Mouse (Mus musculus): ENCODE results near the gene Cdk11b. TPM values are rescaled to one million over a fixed set of nuclear protein-coding genes. Genes with fewer than 3 reads are reported as not detected.
"Not testable (repeated sequence)": the region's sequence is repeated elsewhere in the genome, so short reads cannot be mapped to it uniquely, and the experiment has no call there.

Gene Cdk11b
- polyA plus RNA-seq, 1 experiment from 2014 or later = 20.3 TPM

- H3K27ac ChIP-seq (ENCODE audit: low read length) = no peak overlapping the region
- H3K27me3 ChIP-seq (ENCODE audit: control insufficient read depth, insufficient read depth, low read depth, low read length) = no peaks in the 10 kb centered on the region
- H3K4me1 ChIP-seq (ENCODE audit: control insufficient read depth, low read depth, low read length) = no peaks in the 10 kb centered on the region
- no peak overlapping the region for H3K4me3 ChIP-seq (ENCODE audit: low read depth, low read length)
- H3K36me3 ChIP-seq (ENCODE audit: control insufficient read depth, insufficient read depth) = peaks cover 49% of the 10 kb centered on the region
- no peaks in the 10 kb centered on the region for H3K9me3 ChIP-seq (replicated peaks; ENCODE audit: control insufficient read depth, low read length)
- H3K9ac ChIP-seq (ENCODE audit: low read depth, low read length) = no peak overlapping the region
- H3K4me2 ChIP-seq (ENCODE audit: low read depth, low read length) = no peak overlapping the region
- ATAC-seq (ENCODE audit: low read depth) = no peak
Observed at GRCm38 (mm10) chr4:155635766-155636499, 11.3 kb downstream of the Cdk11b start.

- Histone ChIP-seq H3K36me3 (ENCODE audit: control insufficient read depth, insufficient read depth) (peaks cover 58% of the 10 kb centered on the region), H3K27ac (ENCODE audit: low read length) (no peak overlapping the region), H3K4me1 (ENCODE audit: control insufficient read depth, low read depth, low read length) (no peaks in the 10 kb centered on the region), H3K4me2 (ENCODE audit: low read depth, low read length) (no peak overlapping the region), H3K9me3 (replicated peaks; ENCODE audit: control insufficient read depth, low read length) (no peaks in the 10 kb centered on the region), H3K4me3 (ENCODE audit: low read depth, low read length) (no peak overlapping the region), H3K9ac (ENCODE audit: low read depth, low read length) (no peak overlapping the region), H3K27me3 (ENCODE audit: control insufficient read depth, insufficient read depth, low read depth, low read length) (no peaks in the 10 kb centered on the region)
- ATAC-seq (ENCODE audit: low read depth) = no peak
- WGBS (ENCODE audit: insufficient replicate concordance) = 91% methylated on average over 1 of the region's 1 CpGs
Observed at GRCm38 (mm10) chr4:155643531-155643930, 18.9 kb downstream of the Cdk11b start.

- WGBS (ENCODE audit: insufficient replicate concordance) = 85% methylated on average over 2 of the region's 2 CpGs
- H3K36me3 ChIP-seq (ENCODE audit: control insufficient read depth, insufficient read depth) = peaks cover 63% of the 10 kb centered on the region
- not testable (repeated sequence) for H3K27me3 ChIP-seq (ENCODE audit: control insufficient read depth, insufficient read depth, low read depth, low read length); H3K4me3 ChIP-seq (ENCODE audit: low read depth, low read length); H3K4me2 ChIP-seq (ENCODE audit: low read depth, low read length); H3K4me1 ChIP-seq (ENCODE audit: control insufficient read depth, low read depth, low read length); H3K9ac ChIP-seq (ENCODE audit: low read depth, low read length); H3K9me3 ChIP-seq (replicated peaks; ENCODE audit: control insufficient read depth, low read length); H3K27ac ChIP-seq (ENCODE audit: low read length); ATAC-seq (ENCODE audit: low read depth)
Observed at GRCm38 (mm10) chr4:155645308-155645707, 20.7 kb downstream of the Cdk11b start, which contains the start of gene Gm10563. TSS of gene Gm10563 (minus strand) at chr4:155645408.

GRCm38 (mm10) chr4:155645721-155646120 lies 21.1 kb downstream of the Cdk11b start:
- no peaks in the 10 kb centered on the region for H3K27me3 ChIP-seq (ENCODE audit: control insufficient read depth, insufficient read depth, low read depth, low read length)
- H3K36me3 ChIP-seq (ENCODE audit: control insufficient read depth, insufficient read depth) = peaks cover 59% of the 10 kb centered on the region
- no peak overlapping the region for H3K4me2 ChIP-seq (ENCODE audit: low read depth, low read length)
- no peaks in the 10 kb centered on the region for H3K4me1 ChIP-seq (ENCODE audit: control insufficient read depth, low read depth, low read length)
- 75% methylated on average over 5 of the region's 5 CpGs for WGBS (ENCODE audit: insufficient replicate concordance)
- no peak overlapping the region for H3K9ac ChIP-seq (ENCODE audit: low read depth, low read length)
- no peak overlapping the region for H3K27ac ChIP-seq (ENCODE audit: low read length)
- H3K4me3 ChIP-seq (ENCODE audit: low read depth, low read length) = no peak overlapping the region
- H3K9me3 ChIP-seq (replicated peaks; ENCODE audit: control insufficient read depth, low read length) = no peaks in the 10 kb centered on the region
- ATAC-seq (ENCODE audit: low read depth) = no peak

GRCm38 (mm10) chr4:155649355-155649754 lies 24.7 kb downstream of the Cdk11b start:
- ATAC-seq (ENCODE audit: low read depth) = no peak
- no peaks in the 10 kb centered on the region for H3K9me3 ChIP-seq (replicated peaks; ENCODE audit: control insufficient read depth, low read length)
- no peak overlapping the region for H3K27ac ChIP-seq (ENCODE audit: low read length)
- H3K4me1 ChIP-seq (ENCODE audit: control insufficient read depth, low read depth, low read length) = peaks cover 13% of the 10 kb centered on the region
- 80% methylated on average over 11 of the region's 11 CpGs for WGBS (ENCODE audit: insufficient replicate concordance)
- H3K4me2 ChIP-seq (ENCODE audit: low read depth, low read length) = no peak overlapping the region
- no peak overlapping the region for H3K4me3 ChIP-seq (ENCODE audit: low read depth, low read length)
- H3K36me3 ChIP-seq (ENCODE audit: control insufficient read depth, insufficient read depth) = peaks cover 32% of the 10 kb centered on the region
- peaks cover 32% of the 10 kb centered on the region for H3K27me3 ChIP-seq (ENCODE audit: control insufficient read depth, insufficient read depth, low read depth, low read length)
- H3K9ac ChIP-seq (ENCODE audit: low read depth, low read length) = no peak overlapping the region

DNA sequence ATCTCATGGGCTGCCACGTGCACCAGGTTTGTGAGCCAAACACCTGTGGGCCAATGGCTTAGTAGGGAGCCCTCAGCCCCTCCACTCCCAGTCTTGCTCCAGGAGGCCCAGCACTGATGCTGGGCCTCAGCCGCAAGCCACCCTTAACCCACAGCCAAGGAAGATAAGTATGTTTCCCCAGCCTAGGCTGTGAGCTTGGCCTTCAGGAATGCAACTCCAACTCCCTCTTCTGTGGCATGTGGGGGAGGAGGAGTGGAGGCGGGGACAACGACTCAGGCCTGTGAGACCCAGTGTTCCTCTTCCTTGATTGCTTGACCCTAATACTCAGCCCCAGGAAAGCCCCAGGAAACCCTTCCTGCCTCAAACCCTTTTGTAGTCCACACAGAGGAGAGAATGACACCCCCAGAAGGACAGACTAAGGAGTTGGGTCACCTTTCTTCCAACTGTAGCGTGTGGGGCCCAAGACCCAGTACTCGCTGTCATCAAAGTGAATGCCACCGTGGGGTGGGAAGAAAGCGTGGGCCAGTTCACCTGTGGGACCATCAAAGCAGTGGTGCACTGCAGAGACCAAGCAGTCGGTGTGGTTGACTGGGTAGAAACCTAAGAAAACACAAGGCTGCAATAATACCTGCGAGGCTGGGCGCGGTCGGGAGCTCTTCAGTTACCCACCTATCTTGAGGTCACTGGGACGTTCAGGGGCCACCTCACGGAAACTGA lies 27.1 kb downstream of the Cdk11b start:
- Histone ChIP-seq H3K9ac (ENCODE audit: low read depth, low read length) (no peak overlapping the region), H3K36me3 (ENCODE audit: control insufficient read depth, insufficient read depth) (peaks cover 32% of the 10 kb centered on the region)
- 56% methylated on average over 15 of the region's 15 CpGs for WGBS (ENCODE audit: insufficient replicate concordance)

DNA sequence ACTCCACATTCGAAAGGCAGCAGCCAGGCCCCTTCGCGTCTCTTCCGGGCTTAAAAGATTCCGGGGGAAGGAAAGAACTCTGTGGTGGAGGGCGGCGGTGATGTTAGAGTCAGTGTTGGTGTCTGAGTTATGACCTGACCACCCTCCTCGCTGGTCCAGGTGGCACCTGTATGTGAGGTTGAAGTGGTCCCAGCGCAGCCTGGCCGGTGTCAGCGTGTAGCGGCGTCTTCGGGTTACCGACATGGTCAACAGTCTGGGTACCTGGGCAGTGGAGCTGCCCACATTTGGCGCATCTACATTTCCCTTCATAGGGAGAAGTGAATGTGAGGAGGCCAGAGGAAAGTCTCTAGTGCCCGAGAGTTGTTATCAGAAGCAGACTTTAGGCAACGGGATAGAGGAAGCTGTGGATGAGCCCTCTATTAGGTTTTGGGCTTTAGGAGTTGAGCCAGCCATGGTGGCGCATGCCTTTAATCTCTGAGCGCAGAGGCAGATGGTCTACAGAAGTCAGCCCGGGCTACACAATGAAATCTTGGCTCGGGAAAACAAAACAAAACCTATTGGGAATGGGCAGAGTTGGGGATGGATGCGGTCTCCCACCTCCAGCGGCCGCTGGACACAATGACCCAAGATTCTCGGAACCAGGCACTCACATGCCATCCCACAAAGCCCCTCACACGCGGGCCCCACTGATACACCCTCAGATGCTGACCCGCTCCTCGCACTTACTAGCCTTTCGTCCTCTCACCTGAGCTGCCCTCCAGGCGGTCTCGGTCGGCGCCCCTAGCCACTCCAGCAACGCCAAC lies 27.8 kb downstream of the Cdk11b start:
- Histone ChIP-seq H3K36me3 (ENCODE audit: control insufficient read depth, insufficient read depth) (peaks cover 28% of the 10 kb centered on the region), H3K4me3 (ENCODE audit: low read depth, low read length) (peak overlapping the region; percentile 34), H3K4me1 (ENCODE audit: control insufficient read depth, low read depth, low read length) (peaks cover 22% of the 10 kb centered on the region), H3K9ac (ENCODE audit: low read depth, low read length) (no peak overlapping the region; the same call in 1 of the 2 replicates), H3K9me3 (replicated peaks; ENCODE audit: control insufficient read depth, low read length) (no peaks in the 10 kb centered on the region), H3K4me2 (ENCODE audit: low read depth, low read length) (peak overlapping the region; percentile 45), H3K27me3 (ENCODE audit: control insufficient read depth, insufficient read depth, low read depth, low read length) (peaks cover 45% of the 10 kb centered on the region), H3K27ac (ENCODE audit: low read length) (no peak overlapping the region)
- no peak for ATAC-seq (ENCODE audit: low read depth)
- WGBS (ENCODE audit: insufficient replicate concordance) = 22% methylated on average over 36 of the region's 36 CpGs

More for the DNA sequence above, 27.1 kb downstream of the Cdk11b start:
- ATAC-seq (ENCODE audit: low read depth) = 0 out of 2 replicates have a peak, but pooled peaks have one; percentile 6
- Histone ChIP-seq H3K4me3 (ENCODE audit: low read depth, low read length) (no peak overlapping the region), H3K4me1 (ENCODE audit: control insufficient read depth, low read depth, low read length) (peaks cover 22% of the 10 kb centered on the region), H3K4me2 (ENCODE audit: low read depth, low read length) (no peak overlapping the region), H3K27ac (ENCODE audit: low read length) (no peak overlapping the region), H3K9me3 (replicated peaks; ENCODE audit: control insufficient read depth, low read length) (no peaks in the 10 kb centered on the region), H3K27me3 (ENCODE audit: control insufficient read depth, insufficient read depth, low read depth, low read length) (peaks cover 45% of the 10 kb centered on the region)

GRCm38 (mm10) chr4:155653086-155653450 lies 28.4 kb downstream of the Cdk11b start, which contains the start of gene Mmp23:
TSS of gene Mmp23 (minus strand) at chr4:155653384.
- no peak within 1 kb of the TSS for H3K27ac ChIP-seq (ENCODE audit: low read length)
- no peak within 1 kb of the TSS; the same call in 1 of the 2 replicates for H3K9ac ChIP-seq (ENCODE audit: low read depth, low read length)
- peaks cover 22% of the 10 kb centered on the region for H3K36me3 ChIP-seq (ENCODE audit: control insufficient read depth, insufficient read depth)
- no peak for ATAC-seq (ENCODE audit: low read depth)
- peaks cover 22% of the 10 kb centered on the region for H3K4me1 ChIP-seq (ENCODE audit: control insufficient read depth, low read depth, low read length)
- peak within 1 kb of the TSS; percentile 51 for H3K4me3 ChIP-seq (ENCODE audit: low read depth, low read length)
- H3K9me3 ChIP-seq (replicated peaks; ENCODE audit: control insufficient read depth, low read length) = no peaks in the 10 kb centered on the region
- H3K27me3 ChIP-seq (ENCODE audit: control insufficient read depth, insufficient read depth, low read depth, low read length) = peaks cover 45% of the 10 kb centered on the region
- WGBS (ENCODE audit: insufficient replicate concordance) = 1% methylated on average over 33 of the region's 33 CpGs
- peak within 1 kb of the TSS; percentile 59 for H3K4me2 ChIP-seq (ENCODE audit: low read depth, low read length)
